Mouse (Mus musculus) embryonic facial prominence, embryonic 15.5 days (tissue): ENCODE results near the gene Ltbr. TPM values are rescaled to one million over a fixed set of nuclear protein-coding genes. Genes with fewer than 3 reads are reported as not detected.
"Not testable (repeated sequence)": the region's sequence is repeated elsewhere in the genome, so short reads cannot be mapped to it uniquely, and the experiment has no call there.

Experiments used
- ATAC-seq: fragments of 200-750 bp; cut with Nextera tagmentation; 2 replicates; pipeline ENCODE4 v1.8.0; 2017; ENCODE audit warnings: low read depth, moderate TSS enrichment; ENCODE audit not compliant: insufficient number of reproducible peaks, low FRiP score, low TSS enrichment
- H3K27ac ChIP-seq: fragments of 300-500 bp; sonication (generic); replicated peaks from 2 replicates; pipeline ENCODE4 v1.5.1; 2015; ENCODE audit warnings: mild to moderate bottlenecking, inconsistent platforms
- H3K27me3 ChIP-seq: fragments of 300-500 bp; sonication (generic); 2 replicates; pipeline ENCODE4 v1.6.1; 2015; ENCODE audit warnings: inconsistent platforms
- H3K36me3 ChIP-seq: fragments of 300-500 bp; sonication (generic); 2 replicates; pipeline ENCODE4 v1.6.1; 2015; ENCODE audit warnings: mild to moderate bottlenecking, inconsistent platforms
- H3K4me1 ChIP-seq: fragments of 300-500 bp; sonication (generic); 2 replicates; pipeline ENCODE4 v1.6.1; 2015; ENCODE audit warnings: inconsistent platforms
- H3K4me2 ChIP-seq: fragments of 300-500 bp; sonication (generic); replicated peaks from 2 replicates; pipeline ENCODE4 v1.6.1; 2015; ENCODE audit warnings: mild to moderate bottlenecking, inconsistent platforms
- H3K4me3 ChIP-seq: fragments of 300-500 bp; sonication (generic); replicated peaks from 2 replicates; pipeline ENCODE4 v1.5.1; 2015; ENCODE audit warnings: mild to moderate bottlenecking, inconsistent platforms
- H3K9ac ChIP-seq: fragments of 300-500 bp; sonication (generic); 2 replicates; pipeline ENCODE4 v1.6.1; 2015; ENCODE audit warnings: inconsistent platforms
- H3K9me3 ChIP-seq: fragments of 300-500 bp; sonication (generic); replicated peaks from 2 replicates; pipeline ENCODE4 v1.6.1; 2016; ENCODE audit warnings: inconsistent platforms
- WGBS: fragments of 180-500 bp; shearing (Covaris S2); methylation state at CpG from one replicate; pipeline ENCODE4 v1.1.7; 2015; 5-methylcytosine and 5-hydroxymethylcytosine counted together
- polyA plus RNA-seq: library from polyadenylated mRNA; unstranded; fragments of >200 nt; fragmentation: Nextera tagmentation; extraction: Ambion mirVana; gene quantifications from 2 replicates; pipeline ENCODE4 v1.2.1, GENCODE M21; 2015

Ltbr gene
- polyA plus RNA-seq, 1 experiment from 2014 or later: 47.7 TPM

DNA sequence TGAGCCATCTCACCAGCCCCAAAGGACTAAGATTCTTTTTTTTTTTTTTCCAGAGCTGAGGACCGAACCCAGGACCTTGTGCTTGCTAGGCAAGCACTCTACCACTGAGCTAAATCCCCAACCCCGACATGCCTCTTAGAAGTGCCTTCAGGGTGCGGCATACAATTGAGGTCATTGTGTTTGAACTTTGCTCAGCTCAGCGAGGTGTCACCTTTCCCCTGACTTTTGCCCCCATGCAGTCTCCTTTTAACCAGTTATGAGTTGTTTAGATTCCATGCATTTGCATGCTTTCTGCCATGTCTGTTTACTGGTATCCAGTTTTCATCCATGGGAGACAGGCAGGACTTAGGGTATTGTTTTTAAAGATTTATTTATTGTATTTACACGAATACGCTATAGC, 44.9 kb downstream of the Ltbr start:
- H3K9ac ChIP-seq: no peak overlapping the region
- H3K27ac ChIP-seq: no peak overlapping the region
- no peaks in the 10 kb centered on the region for H3K36me3 ChIP-seq
- H3K27me3 ChIP-seq: no peaks in the 10 kb centered on the region
- 30% methylated on average over 6 of the region's 6 CpGs for WGBS
- H3K4me3 ChIP-seq: no peak overlapping the region
- H3K4me2 ChIP-seq: no peak overlapping the region
- no peak for ATAC-seq
- H3K9me3 ChIP-seq: no peaks in the 10 kb centered on the region
- H3K4me1 ChIP-seq: peaks cover 4% of the 10 kb centered on the region

- peaks cover 4% of the 10 kb centered on the region for H3K4me1 ChIP-seq
- H3K36me3 ChIP-seq: no peaks in the 10 kb centered on the region
- H3K4me2 ChIP-seq: no peak overlapping the region
- ATAC-seq: no peak
- H3K27ac ChIP-seq: no peak overlapping the region
- H3K27me3 ChIP-seq: no peaks in the 10 kb centered on the region
- no peak overlapping the region for H3K9ac ChIP-seq
- WGBS: 81% methylated on average over 3 of the region's 3 CpGs
- no peaks in the 10 kb centered on the region for H3K9me3 ChIP-seq
- H3K4me3 ChIP-seq: no peak overlapping the region
These were observed 46.2 kb downstream of the Ltbr start for GRCm38 (mm10) chr6:125267469-125267868.

GRCm38 (mm10) chr6:125266600-125266999, 47.1 kb downstream of the Ltbr start:
- WGBS: 65% methylated on average over 6 of the region's 6 CpGs
- not testable (repeated sequence) for H3K4me1 ChIP-seq, H3K27ac ChIP-seq, H3K4me3 ChIP-seq, H3K27me3 ChIP-seq, H3K9ac ChIP-seq, H3K4me2 ChIP-seq, H3K36me3 ChIP-seq, H3K9me3 ChIP-seq, ATAC-seq

DNA sequence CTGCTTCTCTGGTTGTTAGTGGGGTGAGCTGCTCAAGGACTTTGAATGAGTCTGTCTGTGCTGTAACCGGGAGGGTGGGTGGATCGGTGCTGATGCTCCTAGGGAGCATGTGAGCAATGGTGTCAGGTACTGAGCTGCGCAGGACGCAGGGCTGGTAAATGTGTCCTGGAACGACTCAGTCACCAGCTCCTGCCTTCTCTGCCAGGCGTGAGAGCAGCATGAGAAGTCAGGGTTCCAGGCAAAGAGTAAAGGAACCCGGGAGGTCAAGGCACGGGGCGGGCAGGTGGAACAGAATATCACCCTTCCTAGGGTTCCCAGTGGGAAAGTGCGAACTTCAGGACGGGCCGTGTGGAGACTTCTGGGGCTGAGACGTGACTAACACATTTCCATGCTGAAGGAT, 47.6 kb downstream of the Ltbr start:
- Histone ChIP-seq H3K4me2 (no peak overlapping the region), H3K9ac (no peak overlapping the region), H3K27me3 (no peaks in the 10 kb centered on the region), H3K4me3 (no peak overlapping the region), H3K4me1 (peaks cover under 1% of the 10 kb centered on the region; the same call in 1 of the 2 replicates), H3K36me3 (no peaks in the 10 kb centered on the region), H3K27ac (no peak overlapping the region), H3K9me3 (no peaks in the 10 kb centered on the region)
- 79% methylated on average over 13 of the region's 13 CpGs for WGBS
- no peak for ATAC-seq

DNA sequence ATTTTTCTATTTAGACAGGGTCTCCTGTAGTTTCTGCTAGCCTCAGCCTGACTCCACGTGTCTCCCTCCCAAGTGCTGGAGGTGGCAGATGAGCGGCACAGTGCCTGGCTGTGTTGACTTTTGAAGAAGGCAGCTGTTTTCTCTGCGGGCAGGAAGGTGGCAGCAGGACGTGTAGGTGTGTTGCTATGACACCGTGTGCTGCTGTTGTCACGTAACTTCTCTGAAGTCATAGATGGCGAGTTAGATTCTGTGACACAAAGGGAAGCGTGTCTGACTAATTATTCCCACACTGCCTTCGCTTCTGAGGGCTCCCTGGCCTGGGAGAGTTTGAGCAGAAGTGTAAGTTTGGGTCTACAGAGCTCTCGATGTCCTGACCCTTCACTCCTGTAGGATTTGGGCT, 48.4 kb downstream of the Ltbr start:
- WGBS: 50% methylated on average over 10 of the region's 10 CpGs
- Histone ChIP-seq H3K4me2 (no peak overlapping the region), H3K9ac (no peak overlapping the region)

DNA sequence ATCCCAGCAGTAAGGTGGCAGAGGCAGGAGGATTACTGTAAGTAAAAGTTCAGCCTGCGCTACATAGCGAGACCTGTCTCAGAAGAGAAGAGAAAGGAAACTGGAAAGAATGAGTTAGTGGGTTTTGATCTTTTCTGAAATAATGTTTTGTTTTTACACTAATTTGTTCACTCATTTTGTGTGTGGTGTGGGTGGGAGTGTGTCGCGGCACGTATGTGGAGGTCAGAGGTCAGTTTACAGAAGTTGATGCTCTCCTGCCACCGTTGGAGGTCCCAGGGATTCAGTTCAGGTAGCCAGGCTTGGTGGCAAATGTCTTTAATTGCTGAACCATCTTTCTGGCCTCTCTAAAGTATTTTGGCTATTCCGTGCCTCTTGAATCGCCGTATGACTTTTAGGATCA, 49.5 kb downstream of the Ltbr start:
- no peak overlapping the region for H3K4me3 ChIP-seq
- no peaks in the 10 kb centered on the region for H3K4me1 ChIP-seq
- WGBS: 84% methylated on average over 9 of the region's 9 CpGs
- H3K27me3 ChIP-seq: no peaks in the 10 kb centered on the region
- H3K9me3 ChIP-seq: no peaks in the 10 kb centered on the region
- no peak for ATAC-seq
- H3K36me3 ChIP-seq: no peaks in the 10 kb centered on the region
- no peak overlapping the region for H3K27ac ChIP-seq
- no peak overlapping the region for H3K9ac ChIP-seq
- no peak overlapping the region for H3K4me2 ChIP-seq

More for the DNA sequence above, 48.4 kb downstream of the Ltbr start:
- Histone ChIP-seq H3K36me3 (no peaks in the 10 kb centered on the region), H3K4me1 (no peaks in the 10 kb centered on the region), H3K9me3 (no peaks in the 10 kb centered on the region), H3K4me3 (no peak overlapping the region), H3K27ac (no peak overlapping the region), H3K27me3 (no peaks in the 10 kb centered on the region)
- no peak for ATAC-seq

- H3K36me3 ChIP-seq: no peaks in the 10 kb centered on the region
- H3K4me2 ChIP-seq: no peak overlapping the region
- 82% methylated on average over 10 of the region's 10 CpGs for WGBS
- H3K27me3 ChIP-seq: no peaks in the 10 kb centered on the region
- H3K4me1 ChIP-seq: no peaks in the 10 kb centered on the region
- H3K9ac ChIP-seq: no peak overlapping the region
- no peak for ATAC-seq
- H3K4me3 ChIP-seq: no peak overlapping the region
- no peak overlapping the region for H3K27ac ChIP-seq
- H3K9me3 ChIP-seq: no peaks in the 10 kb centered on the region
These were observed 53.6 kb downstream of the Ltbr start for GRCm38 (mm10) chr6:125260006-125260555.

Other genes with a start within 250 kb of the Ltbr start
- gene Lpar5, start 246.0 kb downstream of the Ltbr start, polyA plus RNA-seq: 3.6 and 5.4 TPM in 2 replicates
- 70.8 and 77.0 TPM in 2 replicates for gene Chd4, start 217.9 kb downstream of the Ltbr start, polyA plus RNA-seq
- 57.5 and 58.3 TPM in 2 replicates for gene Nop2, start 182.0 kb downstream of the Ltbr start, polyA plus RNA-seq
- gene Iffo1, start 168.6 kb downstream of the Ltbr start, polyA plus RNA-seq: 30.3 and 37.6 TPM in 2 replicates
- 1,507 and 1,606 TPM in 2 replicates for gene Gapdh, start 147.4 kb downstream of the Ltbr start, polyA plus RNA-seq
- gene Ncapd2, start 122.2 kb downstream of the Ltbr start, polyA plus RNA-seq: 97.2 and 98.7 TPM in 2 replicates
- 198 and 212 TPM in 2 replicates for gene Mrpl51, start 122.1 kb downstream of the Ltbr start, polyA plus RNA-seq
- gene Vamp1, start 98.3 kb downstream of the Ltbr start, polyA plus RNA-seq: 5.2 and 5.8 TPM in 2 replicates
- gene Tapbpl, start 82.0 kb downstream of the Ltbr start, polyA plus RNA-seq: 4.8 and 5.2 TPM in 2 replicates
- 2.8 and 3.3 TPM in 2 replicates for gene Cd27, start 76.9 kb downstream of the Ltbr start, polyA plus RNA-seq
- 0.24 TPM in 1 of 2 replicates, not detected in the other for gene Tuba3a, start 27.8 kb downstream of the Ltbr start, polyA plus RNA-seq
- 7.2 and 8.8 TPM in 2 replicates for gene Scnn1a, start 6.8 kb upstream of the Ltbr start, polyA plus RNA-seq
- gene Tnfrsf1a, start 35.5 kb upstream of the Ltbr start, polyA plus RNA-seq: 88.7 and 93.3 TPM in 2 replicates
- gene Plekhg6, start 66.9 kb upstream of the Ltbr start, polyA plus RNA-seq: 3.5 and 3.8 TPM in 2 replicates
- gene Cd9, start 180.9 kb upstream of the Ltbr start, polyA plus RNA-seq: 366 and 382 TPM in 2 replicates
- gene Vwf, start 232.9 kb upstream of the Ltbr start, polyA plus RNA-seq: 8.8 and 9.4 TPM in 2 replicates